Mouse (Mus musculus): ENCODE measurements around the gene Exoc2.

Exoc2 gene

GRCm38 (mm10) chr13:30776021-30776420 lies 197.9 kb downstream of the Exoc2 start:
- DNase-seq (ENCODE audit: low spot score in 2 of 2), result no peak

GRCm38 (mm10) chr13:30767477-30768127 lies 206.3 kb downstream of the Exoc2 start:
- no peak for DNase-seq (ENCODE audit: low spot score in 2 of 2)

- DNase-seq (ENCODE audit: low spot score in 2 of 2), result no peak
These were observed 207.0 kb downstream of the Exoc2 start for GRCm38 (mm10) chr13:30766636-30767476.

- no peak for DNase-seq (ENCODE audit: low spot score in 2 of 2)
These were observed 208.0 kb downstream of the Exoc2 start for GRCm38 (mm10) chr13:30765906-30766305.

- no peak for DNase-seq (ENCODE audit: low spot score in 2 of 2)
These were observed 209.7 kb downstream of the Exoc2 start for GRCm38 (mm10) chr13:30764014-30764740.

All from urinary bladder, adult 18-20 months (tissue).